Mouse (Mus musculus) small intestine, adult 2 months (tissue): ENCODE results near the gene Gm42420.

ENCODE experiments used
- CTCF ChIP-seq: fragments of 200-500 bp; IDR thresholded peaks from 2 replicates; pipeline ENCODE4 v1.5.1; 2012; ENCODE audit warnings: low read depth, mild to moderate bottlenecking, control low read depth, inconsistent platforms, low read length, moderate library complexity, mixed read lengths; ENCODE audit not compliant: insufficient replicate concordance, insufficient read length; ENCODE audit errors: extremely low read depth
- POLR2A ChIP-seq: fragments of 200-500 bp; IDR thresholded peaks from 2 replicates; pipeline ENCODE4 v1.6.1; 2012; ENCODE audit warnings: low read depth, mild to moderate bottlenecking, control low read depth, inconsistent platforms, low read length, moderate library complexity

DNA sequence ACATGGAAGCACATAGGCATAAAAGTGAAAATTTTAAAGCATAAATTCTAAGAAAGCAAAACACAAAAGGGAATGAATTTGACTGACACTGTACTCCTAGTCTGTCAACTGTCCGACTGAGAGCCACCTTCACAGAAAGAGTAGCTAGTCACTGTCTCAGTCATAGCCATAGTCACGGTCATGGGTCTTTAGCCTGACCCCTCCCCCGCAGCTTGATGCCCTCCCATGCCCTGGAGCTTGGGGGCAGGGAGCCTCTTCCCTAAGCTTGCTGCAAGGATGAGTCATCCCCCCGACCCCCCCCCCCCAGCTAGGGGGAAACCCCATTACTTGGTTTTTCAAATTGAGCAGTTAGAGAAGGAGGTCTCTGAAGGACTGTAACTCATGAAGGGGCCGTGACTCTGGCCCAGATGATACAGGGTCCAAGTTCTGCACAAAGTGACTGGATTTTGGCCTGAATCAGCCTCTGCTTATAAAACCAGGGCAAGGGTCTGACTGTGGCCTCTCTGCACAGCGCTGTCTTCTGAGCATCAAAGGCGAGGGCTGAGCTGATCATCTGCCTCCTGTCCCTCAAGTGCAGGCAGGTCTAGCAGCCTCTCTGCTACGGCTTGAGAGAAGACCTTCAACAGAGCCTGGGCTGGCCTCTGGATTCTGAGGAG is 33.4 kb upstream of the Gm42420 start:
- TF ChIP-seq CTCF (no peak), POLR2A (no peak)
